Mouse (Mus musculus): Measurements from ENCODE around the gene Slc35g3.
A peak's percentile ranks its signal among the peaks of the same experiment; 100 is the strongest.

DNA sequence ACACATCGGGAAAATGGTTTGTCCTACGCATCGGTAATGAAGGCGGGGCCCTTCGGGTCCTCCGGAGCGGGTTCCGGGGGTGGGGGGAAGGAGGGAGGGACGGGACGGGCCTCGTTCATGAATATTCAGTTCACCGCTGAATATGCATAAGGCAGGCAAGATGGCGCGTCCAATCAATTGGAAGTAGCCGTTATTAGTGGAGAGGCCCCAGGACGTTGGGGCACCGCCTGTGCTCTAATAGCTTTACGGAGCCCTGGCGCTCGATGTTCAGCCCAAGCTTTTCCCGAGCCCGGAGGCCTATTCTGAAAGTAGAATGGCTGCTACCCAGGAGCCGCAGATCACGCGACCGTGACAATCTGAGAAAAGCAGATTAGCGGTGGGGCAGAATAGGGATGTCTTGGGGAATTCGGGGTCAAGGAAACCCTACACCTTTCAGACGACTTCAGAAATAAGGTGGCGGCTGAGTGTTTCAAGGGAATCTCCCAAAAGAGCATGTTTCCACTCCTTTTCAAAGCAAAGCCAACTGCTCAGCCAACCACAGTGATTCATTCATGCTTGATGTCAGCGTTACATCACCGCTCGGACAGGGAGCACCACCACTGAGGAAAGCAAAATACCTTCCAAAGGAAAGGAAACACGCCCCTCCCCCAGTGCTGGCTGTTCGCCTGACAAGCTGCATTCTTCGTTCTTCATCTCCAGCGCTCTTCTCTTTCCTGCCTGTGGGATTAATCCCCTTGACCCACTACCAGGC is 2.6 kb downstream of the Slc35g3 start:
- TF ChIP-seq CEBPB (IDR thresholded peaks at IDR 0.05; ENCODE audit: insufficient read depth, poor library complexity, severe bottlenecking) (0 out of 2 replicates have a peak, but pooled peaks have one; percentile 51), E2F4 (IDR thresholded peaks at IDR 0.05; ENCODE audit: insufficient read depth) (no peak), MAX (IDR thresholded peaks at IDR 0.05; ENCODE audit: low read depth) (no peak)

All from myocyte (in vitro differentiated cells).